Mouse (Mus musculus): ENCODE data around the gene Glrb.

DNA sequence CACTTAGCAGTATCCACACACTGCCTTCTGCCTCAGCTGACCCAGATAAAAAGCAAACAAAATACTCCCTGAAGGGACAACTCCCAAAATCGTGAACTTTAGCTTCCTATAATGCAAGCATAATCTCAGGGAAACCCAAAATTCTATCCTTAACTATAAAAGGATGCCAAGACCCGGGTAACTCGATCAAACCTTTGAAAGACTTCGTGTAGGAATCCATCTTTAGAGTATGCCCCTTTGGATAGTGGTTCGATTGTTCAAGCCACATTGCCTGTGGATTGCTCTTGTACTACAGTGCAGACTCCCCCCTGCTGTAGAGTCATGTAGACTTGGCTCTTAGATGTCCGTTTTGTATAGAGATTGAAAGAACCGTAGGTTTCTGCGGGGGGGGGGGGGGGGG is 110.2 kb downstream of the Glrb start:
- TF ChIP-seq GATA1 (IDR thresholded peaks at IDR 0.05; ENCODE audit: borderline replicate concordance, low read length): no peak
- TF ChIP-seq FLI1 (IDR thresholded peaks at IDR 0.05; ENCODE audit: low read length): no peak

All from megakaryocyte, embryonic 14.5 days (primary cell).